Mouse (Mus musculus) thymus, adult 2 months (tissue): ENCODE results near the gene Gm5108. TPM values are rescaled to one million over a fixed set of nuclear protein-coding genes. Genes with fewer than 3 reads are reported as not detected.

Source experiments
- DNase-seq: peaks from one replicate; pipeline ENCODE4 v3.0.0; 2021
- H3K27ac ChIP-seq: fragments of 200-500 bp; 2 replicates; pipeline ENCODE4 v1.5.1; 2012; ENCODE audit warnings: low read length, control low read depth; ENCODE audit not compliant: control insufficient read depth, insufficient read depth
- H3K27me3 ChIP-seq: fragments of 200-500 bp; 2 replicates; pipeline ENCODE4 v1.6.1; 2012; ENCODE audit warnings: mild to moderate bottlenecking, low read length, moderate library complexity, mixed read lengths; ENCODE audit not compliant: control insufficient read depth, insufficient read depth
- H3K36me3 ChIP-seq: fragments of 200-500 bp; 2 replicates; pipeline ENCODE4 v1.6.1; 2012; ENCODE audit warnings: mild to moderate bottlenecking, low read length, moderate library complexity; ENCODE audit not compliant: control insufficient read depth, insufficient read depth
- H3K4me1 ChIP-seq: fragments of 200-500 bp; replicated peaks from 2 replicates; pipeline ENCODE4 v1.6.1; 2012; ENCODE audit warnings: low read length; ENCODE audit not compliant: control insufficient read depth, insufficient read depth
- H3K4me3 ChIP-seq: fragments of 200-500 bp; 2 replicates; pipeline ENCODE4 v1.5.1; 2012; ENCODE audit warnings: mild to moderate bottlenecking, low read length, control low read depth, moderate library complexity; ENCODE audit not compliant: control insufficient read depth, insufficient read depth
- CTCF ChIP-seq: fragments of 200-500 bp; IDR thresholded peaks from 2 replicates; pipeline ENCODE4 v1.5.1; 2012; ENCODE audit warnings: mild to moderate bottlenecking, control low read depth, low read length, moderate library complexity, borderline replicate concordance; ENCODE audit not compliant: control insufficient read depth, poor library complexity, insufficient read depth; ENCODE audit errors: extremely low read depth
- POLR2A ChIP-seq: fragments of 200-500 bp; IDR thresholded peaks from 2 replicates; pipeline ENCODE4 v1.6.1; 2012; ENCODE audit warnings: mild to moderate bottlenecking, low read length, control low read depth, moderate library complexity; ENCODE audit not compliant: control insufficient read depth, poor library complexity, insufficient read depth; ENCODE audit errors: extremely low read depth
- WGBS: fragments of 180-500 bp; shearing (Covaris S2); methylation state at CpG from one replicate; pipeline ENCODE4 v1.1.7; 2018; 5-methylcytosine and 5-hydroxymethylcytosine counted together
- polyA plus RNA-seq: library from polyadenylated mRNA; depleted of rRNA; stranded (reverse); fragments of >200 nt; gene quantifications from 2 replicates; pipeline ENCODE4 v1.2.3, GENCODE M21; 2012

The Gm5108 gene
- polyA plus RNA-seq, 1 experiment, result not detected

- DNase-seq, result no peak
- H3K4me3 ChIP-seq, result no peak overlapping the region
- WGBS, result 96% methylated on average over 7 of the region's 7 CpGs
- H3K4me1 ChIP-seq, result no peaks in the 10 kb centered on the region
- no peaks in the 10 kb centered on the region for H3K36me3 ChIP-seq
- TF ChIP-seq CTCF, result no peak
- TF ChIP-seq POLR2A, result no peak
- H3K27ac ChIP-seq, result no peak overlapping the region
- H3K27me3 ChIP-seq, result no peaks in the 10 kb centered on the region
These were observed 28.1 kb downstream of the Gm5108 start for GRCm38 (mm10) chr5:67969536-67969935.

GRCm38 (mm10) chr5:67981946-67982526 is 40.6 kb downstream of the Gm5108 start:
- H3K4me3 ChIP-seq, result no peak overlapping the region
- no peaks in the 10 kb centered on the region for H3K4me1 ChIP-seq
- no peak for TF ChIP-seq POLR2A
- TF ChIP-seq CTCF, result no peak

GRCm38 (mm10) chr5:67990426-67990825 is 49.0 kb downstream of the Gm5108 start:
- no peak overlapping the region for H3K4me3 ChIP-seq
- DNase-seq, result no peak
- H3K36me3 ChIP-seq, result no peaks in the 10 kb centered on the region
- TF ChIP-seq CTCF, result no peak
- TF ChIP-seq POLR2A, result no peak
- H3K27ac ChIP-seq, result no peak overlapping the region
- H3K4me1 ChIP-seq, result no peaks in the 10 kb centered on the region
- no peaks in the 10 kb centered on the region for H3K27me3 ChIP-seq

More at GRCm38 (mm10) chr5:67981946-67982526, 40.6 kb downstream of the Gm5108 start:
- DNase-seq, result no peak
- Histone ChIP-seq H3K27me3 (no peaks in the 10 kb centered on the region), H3K27ac (no peak overlapping the region), H3K36me3 (no peaks in the 10 kb centered on the region)
- 35% methylated on average over 3 of the region's 3 CpGs for WGBS

- no peaks in the 10 kb centered on the region for H3K27me3 ChIP-seq
- no peak for TF ChIP-seq POLR2A
- no peak for TF ChIP-seq CTCF
- DNase-seq, result no peak
- no peak overlapping the region for H3K4me3 ChIP-seq
- WGBS, result 84% methylated on average over 6 of the region's 6 CpGs
- no peak overlapping the region for H3K27ac ChIP-seq
- no peaks in the 10 kb centered on the region for H3K4me1 ChIP-seq
- H3K36me3 ChIP-seq, result no peaks in the 10 kb centered on the region
These were observed 61.1 kb downstream of the Gm5108 start for GRCm38 (mm10) chr5:68002611-68003010.

- Histone ChIP-seq H3K36me3 (no peaks in the 10 kb centered on the region), H3K27me3 (no peaks in the 10 kb centered on the region), H3K27ac (no peak overlapping the region), H3K4me1 (no peaks in the 10 kb centered on the region), H3K4me3 (no peak overlapping the region)
- WGBS, result 91% methylated on average over 2 of the region's 2 CpGs
- no peak for DNase-seq
- TF ChIP-seq CTCF (no peak), POLR2A (no peak)
These were observed 62.4 kb downstream of the Gm5108 start for GRCm38 (mm10) chr5:68003904-68004303.

GRCm38 (mm10) chr5:68004419-68004818 is 63.0 kb downstream of the Gm5108 start:
- no peak for TF ChIP-seq CTCF
- TF ChIP-seq POLR2A, result no peak
- WGBS, result 96% methylated on average over 2 of the region's 2 CpGs
- no peaks in the 10 kb centered on the region for H3K36me3 ChIP-seq
- H3K27me3 ChIP-seq, result no peaks in the 10 kb centered on the region
- H3K4me3 ChIP-seq, result no peak overlapping the region
- no peak overlapping the region for H3K27ac ChIP-seq
- no peak for DNase-seq
- no peaks in the 10 kb centered on the region for H3K4me1 ChIP-seq

- Histone ChIP-seq H3K4me1 (no peaks in the 10 kb centered on the region), H3K27me3 (no peaks in the 10 kb centered on the region), H3K27ac (no peak overlapping the region), H3K4me3 (no peak overlapping the region), H3K36me3 (no peaks in the 10 kb centered on the region)
- WGBS, result 32% methylated on average over 4 of the region's 4 CpGs
- TF ChIP-seq POLR2A, result no peak
- no peak for TF ChIP-seq CTCF
- DNase-seq, result no peak
These were observed 65.6 kb downstream of the Gm5108 start for GRCm38 (mm10) chr5:68007074-68007473.
